In the genomic region with DNA sequence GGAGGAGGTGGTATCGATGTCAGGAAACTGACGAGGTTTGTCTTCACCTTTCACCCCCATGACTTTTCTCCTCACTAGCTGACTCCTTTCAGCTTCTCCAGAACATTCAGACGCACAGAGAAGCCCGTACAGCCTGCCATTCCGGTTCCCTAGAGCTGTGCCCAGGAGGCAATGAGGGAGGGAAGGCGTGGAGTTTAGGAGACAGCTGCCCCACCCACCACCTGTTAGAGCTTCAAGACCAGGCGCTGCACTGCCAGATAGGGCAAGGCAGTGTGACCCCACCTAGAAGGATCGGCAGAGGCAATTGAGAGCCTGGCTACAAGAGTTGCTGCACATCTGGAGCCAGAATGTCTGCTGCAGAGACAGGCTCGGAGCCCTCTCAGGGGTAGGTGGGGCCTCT, we compare ENCODE assay signal across 12 mouse cellular contexts. TPM values are rescaled to one million over a fixed set of nuclear protein-coding genes. Genes with fewer than 3 reads are reported as not detected.
DNase-seq lines count a peak whose midpoint lies in the region; ATAC-seq and TF ChIP-seq lines count a peak whose summit lies in the region.
"Had no signal": no experiment of that assay in that cellular context is flagged by ENCODE, and none has a peak within 500 bp of the region (broad histone marks: within the 10 kb centered on the region; RNA-seq: fewer than 3 reads in every experiment).

Gene Aldh3b2 (plus strand): TSS at position 100 of the 400 bp plus-strand sequence.

- no peaks in the 10 kb centered on the region for H3K27me3 ChIP-seq in testis, adult 2 months (ENCODE audit: control insufficient read depth, insufficient read depth, low read length)
- H3K27me3 ChIP-seq in intestine, embryonic 15.5 days (replicated peaks), result no peaks in the 10 kb centered on the region
- no peaks in the 10 kb centered on the region for H3K27me3 ChIP-seq in lung, embryonic 14.5 days (ENCODE audit: insufficient read depth, low read length)
- no peaks in the 10 kb centered on the region for H3K27me3 ChIP-seq in midbrain, embryonic 15.5 days (replicated peaks)

- no peak for TF ChIP-seq POLR2A in testis, adult 2 months (IDR thresholded peaks at IDR 0.05; ENCODE audit: control insufficient read depth, low read depth, low read length)

- DNase-seq in testis, postnatal 14 days (ENCODE audit: low spot score), result no peak
- DNase-seq in lung, embryonic 14.5 days, result peak; percentile 38
- DNase-seq in urinary bladder, postnatal 25 days (ENCODE audit: low spot score), result peak; percentile 65
- no peak for DNase-seq in ovary, postnatal 14 days (ENCODE audit: low spot score)
- DNase-seq in left cerebral cortex, postnatal 4 days, result no peak
- DNase-seq: gastrocnemius, postnatal 10 days; thymus, adult 18-20 months had no signal

- no peaks in the 10 kb centered on the region for H3K4me1 ChIP-seq in testis, adult 2 months (ENCODE audit: control insufficient read depth, insufficient read depth, low read length)
- H3K4me1 ChIP-seq in intestine, embryonic 15.5 days (replicated peaks), result 0 out of 2 replicates have a peak, but pooled peaks cover 5% of the 10 kb centered on the region
- H3K4me1 ChIP-seq in lung, embryonic 14.5 days (ENCODE audit: insufficient read depth), result no peaks in the 10 kb centered on the region
- H3K4me1 ChIP-seq in midbrain, embryonic 15.5 days, result no peaks in the 10 kb centered on the region

- peak; percentile 84 for ATAC-seq in intestine, embryonic 15.5 days
- ATAC-seq in lung, embryonic 14.5 days (ENCODE audit: insufficient read depth), result no peak
- no peak for ATAC-seq in midbrain, embryonic 15.5 days (replicated peaks)
- ATAC-seq: CD4-positive, CD25-positive, alpha-beta regulatory T cell, adult 4 months had no signal

- 19% methylated on average over 9 of the region's 9 CpGs for WGBS in intestine, embryonic 15.5 days
- 24% methylated on average over 9 of the region's 9 CpGs for WGBS in lung, embryonic 14.5 days
- WGBS in midbrain, embryonic 15.5 days, result 55% methylated on average over 9 of the region's 9 CpGs

- H3K9me3 ChIP-seq in intestine, embryonic 15.5 days, result no peaks in the 10 kb centered on the region
- H3K9me3 ChIP-seq in lung, embryonic 14.5 days (ENCODE audit: low read depth, low read length), result no peaks in the 10 kb centered on the region
- H3K9me3 ChIP-seq in midbrain, embryonic 15.5 days, result no peaks in the 10 kb centered on the region

- TF ChIP-seq CTCF in testis, adult 2 months (IDR thresholded peaks at IDR 0.05; ENCODE audit: control insufficient read depth, insufficient read depth, insufficient replicate concordance, low read depth, low read length), result no peak
- TF ChIP-seq CTCF in lung, embryonic 14.5 days (IDR thresholded peaks at IDR 0.05; ENCODE audit: low read depth), result no peak

- no peak within 1 kb of the TSS for H3K4me2 ChIP-seq in intestine, embryonic 15.5 days (replicated peaks)
- H3K4me2 ChIP-seq in lung, embryonic 14.5 days, result no peak within 1 kb of the TSS
- no peak within 1 kb of the TSS for H3K4me2 ChIP-seq in midbrain, embryonic 15.5 days

- H3K27ac ChIP-seq in testis, adult 2 months (ENCODE audit: control insufficient read depth, insufficient read depth, low read depth, low read length), result no peak within 1 kb of the TSS
- 0 out of 2 replicates have a peak within 1 kb of the TSS, but pooled peaks have one; percentile 6 for H3K27ac ChIP-seq in intestine, embryonic 15.5 days
- H3K27ac ChIP-seq in lung, embryonic 14.5 days (ENCODE audit: low read depth), result no peak within 1 kb of the TSS
- no peak within 1 kb of the TSS for H3K27ac ChIP-seq in midbrain, embryonic 15.5 days

- intact Hi-C loops in left cerebral cortex, postnatal 4 days (cut with DNase I), result no loop called here

- no peaks in the 10 kb centered on the region for H3K36me3 ChIP-seq in testis, adult 2 months (ENCODE audit: control insufficient read depth, insufficient read depth, low read length)
- no peaks in the 10 kb centered on the region for H3K36me3 ChIP-seq in intestine, embryonic 15.5 days
- H3K36me3 ChIP-seq in lung, embryonic 14.5 days (ENCODE audit: insufficient read depth), result no peaks in the 10 kb centered on the region
- H3K36me3 ChIP-seq in midbrain, embryonic 15.5 days (replicated peaks), result no peaks in the 10 kb centered on the region

- H3K9ac ChIP-seq in intestine, embryonic 15.5 days, result no peak within 1 kb of the TSS
- H3K9ac ChIP-seq in lung, embryonic 14.5 days, result no peak within 1 kb of the TSS
- H3K9ac ChIP-seq in midbrain, embryonic 15.5 days, result no peak within 1 kb of the TSS

- H3K4me3 ChIP-seq in testis, adult 2 months (ENCODE audit: control insufficient read depth, low read depth, low read length), result no peak within 1 kb of the TSS
- no peak within 1 kb of the TSS for H3K4me3 ChIP-seq in intestine, embryonic 15.5 days (replicated peaks)
- H3K4me3 ChIP-seq in lung, embryonic 14.5 days (ENCODE audit: low read depth, low read length), result no peak within 1 kb of the TSS
- no peak within 1 kb of the TSS for H3K4me3 ChIP-seq in midbrain, embryonic 15.5 days

RNA-seq across cellular contexts. Expression of gene Aldh3b2, which starts in this region (rescaled TPM):
- 48.5 and 48.6 TPM in 2 replicates for polyA plus RNA-seq in testis, adult 2 months (2012; rRNA removed)
- 0.78 and 0.84 TPM in 2 replicates for polyA plus RNA-seq in intestine, embryonic 15.5 days (2015; fragmentation: Nextera tagmentation; extraction: Ambion mirVana)
- polyA plus RNA-seq in lung, embryonic 14.5 days (2014; fragmentation: Nextera tagmentation; extraction: Ambion mirVana), result 0.62 and 1.0 TPM in 2 replicates
- polyA plus RNA-seq in midbrain, embryonic 15.5 days (2015; fragmentation: Nextera tagmentation; extraction: Ambion mirVana), result 0.43 and 0.67 TPM in 2 replicates
- under 1 TPM; 0.40 to 0.64 TPM for total RNA-seq in left cerebral cortex, postnatal 4 days (2021)
- total RNA-seq: neutrophil, adult 5-6 weeks had no signal
- polyA plus RNA-seq: CD4-positive, CD25-positive, alpha-beta regulatory T cell, adult 4 months had no signal

Comparison
In these comparisons a context has a peak if more than half of its experiments do, and no peak if none do; other contexts are left out.
1. RNA of gene Aldh3b2 (polyA plus RNA-seq): 48.5 to 48.6 TPM in testis, adult 2 months; 0.78 to 0.84 TPM in intestine, embryonic 15.5 days, 0.43 to 0.67 TPM in midbrain, embryonic 15.5 days and 0.62 to 1.0 TPM in lung, embryonic 14.5 days; every median in the first group is over 10 times any median in the second.
2. Peak in ATAC-seq and H3K27ac ChIP-seq in intestine, embryonic 15.5 days; RNA of the gene not detected or under 1 TPM.
3. DNase-seq: peak in lung, embryonic 14.5 days (single experiment) and urinary bladder, postnatal 25 days (single experiment); none in testis, postnatal 14 days (single experiment), ovary, postnatal 14 days (single experiment) and left cerebral cortex, postnatal 4 days (single experiment).